ENCODE assay signal across 9 mouse cellular contexts in the genomic region with DNA sequence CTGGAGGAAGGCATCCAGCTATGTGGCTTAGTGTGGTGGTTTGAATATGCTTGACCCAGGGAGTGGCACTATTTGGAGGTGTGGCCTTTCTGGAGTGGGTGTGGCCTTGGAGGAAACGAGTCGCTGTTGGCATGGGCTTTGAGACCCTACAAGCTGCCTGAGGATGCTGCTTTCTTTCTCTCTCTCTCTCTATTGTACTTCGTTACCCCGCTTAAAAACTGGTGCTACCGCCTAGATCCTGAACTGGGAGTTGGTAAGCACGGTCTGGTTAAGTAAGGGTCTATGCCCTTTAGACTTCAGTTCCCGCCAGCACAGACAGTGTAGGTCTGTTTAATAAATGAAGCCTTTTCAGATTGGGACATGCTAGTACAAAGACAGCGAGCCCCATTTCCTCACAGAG. TPM values are rescaled to one million over a fixed set of nuclear protein-coding genes. Genes with fewer than 3 reads are reported as not detected.
DNase-seq lines count a peak whose midpoint lies in the region; ATAC-seq and TF ChIP-seq lines count a peak whose summit lies in the region.
"Had no signal": no experiment of that assay in that cellular context is flagged by ENCODE, and none has a peak within 500 bp of the region (broad histone marks: within the 10 kb centered on the region; RNA-seq: fewer than 3 reads in every experiment).

No protein-coding gene starts in this region.

- no peaks in the 10 kb centered on the region for H3K27me3 ChIP-seq in E14TG2a.4 (ENCODE audit: insufficient read depth, low read length)
- H3K27me3 ChIP-seq in forebrain, embryonic 15.5 days = no peaks in the 10 kb centered on the region
- H3K27me3 ChIP-seq in liver, embryonic 13.5 days = no peaks in the 10 kb centered on the region

- ATAC-seq in forebrain, embryonic 15.5 days (replicated peaks) = peak; percentile 20; the same call in 1 of the 2 replicates
- ATAC-seq in liver, embryonic 13.5 days (ENCODE audit: low read depth) = peak; percentile 9

- no peak overlapping the region for H3K27ac ChIP-seq in forebrain, embryonic 15.5 days (replicated peaks)
- H3K27ac ChIP-seq in liver, embryonic 13.5 days = no peak overlapping the region

- WGBS in forebrain, embryonic 15.5 days = 72% methylated on average over 8 of the region's 8 CpGs
- 69% methylated on average over 8 of the region's 8 CpGs for WGBS in liver, embryonic 13.5 days (ENCODE audit: insufficient replicate concordance)

- H3K9ac ChIP-seq in forebrain, embryonic 15.5 days (replicated peaks) = no peak overlapping the region
- no peak overlapping the region for H3K9ac ChIP-seq in liver, embryonic 13.5 days

- DNase-seq in cerebellum, adult 9-10 months = peak; percentile 30
- DNase-seq in cerebellum, postnatal 4 days (ENCODE audit: low spot score in 2 of 2) = no peak
- no peak for DNase-seq in liver, embryonic 13.5 days
- DNase-seq in urinary bladder, postnatal 10 days (ENCODE audit: low spot score) = no peak
- no peak for DNase-seq in c-Kit-positive CD71-positive TER-119-positive erythroid progenitor cells, embryonic 14.5 days (ENCODE audit: low spot score)
- DNase-seq in ovary, adult 18-20 months (ENCODE audit: low spot score) = no peak

- TF ChIP-seq CTCF in E14TG2a.4 (conservative IDR thresholded peaks at IDR 0.05; ENCODE audit: low read length) = no peak

- peaks cover 17% of the 10 kb centered on the region for H3K4me1 ChIP-seq in E14TG2a.4 (replicated peaks; ENCODE audit: low read depth, low read length)
- H3K4me1 ChIP-seq in forebrain, embryonic 15.5 days = peaks cover 8% of the 10 kb centered on the region
- H3K4me1 ChIP-seq in liver, embryonic 13.5 days (replicated peaks) = peaks cover 12% of the 10 kb centered on the region

- H3K36me3 ChIP-seq in E14TG2a.4 (ENCODE audit: insufficient read depth, low read length) = peaks cover 7% of the 10 kb centered on the region
- H3K36me3 ChIP-seq in forebrain, embryonic 15.5 days = peaks cover 13% of the 10 kb centered on the region; the same call in 1 of the 2 replicates
- peaks cover 7% of the 10 kb centered on the region for H3K36me3 ChIP-seq in liver, embryonic 13.5 days

- H3K9me3 ChIP-seq in E14TG2a.4 (ENCODE audit: low read length) = peaks cover 3% of the 10 kb centered on the region
- no peaks in the 10 kb centered on the region for H3K9me3 ChIP-seq in forebrain, embryonic 15.5 days
- no peaks in the 10 kb centered on the region for H3K9me3 ChIP-seq in liver, embryonic 13.5 days (replicated peaks)

- H3K4me3 ChIP-seq in E14TG2a.4 (replicated peaks; ENCODE audit: low read length) = peak overlapping the region; percentile 92
- H3K4me3 ChIP-seq in forebrain, embryonic 15.5 days = peak overlapping the region; percentile 62
- no peak overlapping the region for H3K4me3 ChIP-seq in liver, embryonic 13.5 days (replicated peaks)

- H3K4me2 ChIP-seq in forebrain, embryonic 15.5 days (replicated peaks) = peak overlapping the region; percentile 90
- peak overlapping the region; percentile 72; the same call in 1 of the 2 replicates for H3K4me2 ChIP-seq in liver, embryonic 13.5 days

RNA-seq across cellular contexts. Expression of gene Hykk, which starts 0.7 kb away (rescaled TPM):
- polyA plus RNA-seq in forebrain, embryonic 15.5 days (2015; fragmentation: Nextera tagmentation; extraction: Ambion mirVana) = 1.6 and 1.8 TPM in 2 replicates
- 1.5 and 2.0 TPM in 2 replicates for polyA plus RNA-seq in liver, embryonic 13.5 days (2015; fragmentation: Nextera tagmentation; extraction: Ambion mirVana)

RNA-seq across cellular contexts. Expression of gene Psma4, which starts 34.2 kb away (rescaled TPM):
- 278 and 286 TPM in 2 replicates for polyA plus RNA-seq in forebrain, embryonic 15.5 days (2015; fragmentation: Nextera tagmentation; extraction: Ambion mirVana)
- 203 and 226 TPM in 2 replicates for polyA plus RNA-seq in liver, embryonic 13.5 days (2015; fragmentation: Nextera tagmentation; extraction: Ambion mirVana)

RNA-seq across cellular contexts. Expression of gene AY074887, which starts 34.4 kb away (rescaled TPM):
- 1.0 and 1.5 TPM in 2 replicates for polyA plus RNA-seq in forebrain, embryonic 15.5 days (2015; fragmentation: Nextera tagmentation; extraction: Ambion mirVana)
- 0.44 and 0.64 TPM in 2 replicates for polyA plus RNA-seq in liver, embryonic 13.5 days (2015; fragmentation: Nextera tagmentation; extraction: Ambion mirVana)
- polyA plus RNA-seq: erythroblast, embryonic 14.5 days had no signal

RNA-seq across cellular contexts. Expression of gene Ireb2, which starts 52.8 kb away (rescaled TPM):
- 48.6 and 51.2 TPM in 2 replicates for polyA plus RNA-seq in forebrain, embryonic 15.5 days (2015; fragmentation: Nextera tagmentation; extraction: Ambion mirVana)
- 8.9 and 13.4 TPM in 2 replicates for polyA plus RNA-seq in liver, embryonic 13.5 days (2015; fragmentation: Nextera tagmentation; extraction: Ambion mirVana)
